Mouse (Mus musculus) Patski (cell line): ENCODE results near the gene Hsd17b14. TPM values are rescaled to one million over a fixed set of nuclear protein-coding genes. Genes with fewer than 3 reads are reported as not detected.
A peak's percentile ranks its signal among the peaks of the same experiment; 100 is the strongest.

Experiments
- ATAC-seq: fragments of 100-300 bp; one replicate; pipeline ENCODE4 v1.8.0; 2021
- CTCF ChIA-PET: fragments of 350-600 bp; sonication (Branson Sonifier 250); formaldehyde crosslinking; loops from one replicate; lab custom pipeline; 2022; ENCODE audit warnings: inconsistent platforms; lab: Charles Lee
- POLR2A ChIA-PET: fragments of 350-600 bp; sonication (Branson Sonifier 250); formaldehyde crosslinking; loops from one replicate; lab custom pipeline; 2022; ENCODE audit warnings: antibody characterized with exemption, inconsistent platforms; lab: Charles Lee
- DNase-seq: peaks from one replicate; pipeline ENCODE4 v3.0.0-alpha.2; 2011; ENCODE audit warnings: low read depth, low spot score
- H3K27me3 ChIP-seq: fragments of 371-371 bp; one replicate; pipeline ENCODE4 v1.5.1; 2021
- CTCF ChIP-seq: fragments of 100-300 bp; IDR thresholded peaks from one replicate; pipeline ENCODE4 v1.5.1; 2021
- in situ Hi-C: fragments of 300-500 bp; cut with MboI; formaldehyde crosslinking; loops from 3 replicates; pipeline ENCODE4 v1.11.1; 2018; ENCODE audit warnings: low pct_unique_long_range_greater_than_20kb, mixed read lengths
- polyA plus RNA-seq: library from polyadenylated mRNA; unstranded; gene quantifications from one replicate; pipeline ENCODE4 v1.2.3, GENCODE M21; 2021

Hsd17b14 gene
- polyA plus RNA-seq, 1 experiment from 2014 or later, result 1.6 TPM

DNA sequence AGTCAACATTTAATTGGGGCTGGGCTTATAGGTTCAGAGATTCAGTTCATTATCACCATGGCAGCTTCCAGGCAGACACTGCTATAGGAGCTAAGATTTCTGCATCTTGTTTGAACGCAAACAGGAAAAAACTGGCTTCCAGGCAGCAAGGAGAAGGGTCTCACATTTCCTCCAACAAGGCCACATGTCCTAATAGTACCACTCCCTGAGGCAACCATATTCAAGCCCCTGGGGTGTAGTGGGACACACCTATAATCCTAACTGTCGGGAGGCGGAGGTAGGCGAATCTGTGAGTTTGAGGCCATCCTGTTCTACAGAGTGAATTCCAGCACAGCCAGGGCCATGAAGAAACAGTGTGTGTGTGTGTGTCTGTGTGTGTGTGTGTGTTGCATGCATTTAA, 40.5 kb downstream of the Hsd17b14 start:
- DNase-seq (no peak), ATAC-seq (no peak)
- TF ChIP-seq CTCF, result no peak
- POLR2A ChIA-PET, result no interaction called here
- in situ Hi-C loops, result no loop called here
- CTCF ChIA-PET, result interaction anchor here (2.8 to 7.0 kb wide), 2 partner anchors 23 to 87 kb away, joined by 14 to 74 read pairs; partner anchors contain the start of genes Fut1 and Ntn5
- no peaks in the 10 kb centered on the region for H3K27me3 ChIP-seq

DNA sequence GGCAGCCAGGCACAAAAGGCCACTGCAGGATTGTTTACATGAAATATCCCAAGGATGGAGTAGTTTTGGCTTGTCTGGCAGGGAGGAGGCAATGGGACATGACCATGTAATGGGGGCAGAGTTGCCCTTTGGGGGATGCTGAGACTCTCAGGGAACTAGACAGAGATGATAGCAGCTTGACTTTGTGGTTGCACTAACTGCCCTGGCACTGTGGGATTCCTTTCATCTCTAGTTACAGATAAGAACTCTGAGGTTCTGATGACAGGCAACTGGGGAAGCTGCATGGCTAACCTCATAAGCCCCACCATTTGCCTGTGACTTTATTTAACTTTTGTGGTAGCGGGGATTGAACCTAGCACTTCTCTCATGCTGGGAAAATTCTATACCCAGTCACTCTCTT, 41.4 kb downstream of the Hsd17b14 start:
- no peaks in the 10 kb centered on the region for H3K27me3 ChIP-seq
- ChIA-PET POLR2A (interaction anchor here (0.6 to 1.0 kb wide), 2 partner anchors 10 to 32 kb away, joined by 3 read pairs; no protein-coding TSS in a partner anchor), CTCF (interaction anchor here (1.5 kb wide), 1 partner anchor 88 kb away, joined by 3 read pairs; the partner anchor contains the start of gene Ntn5)
- in situ Hi-C loops, result no loop called here
- no peak for DNase-seq
- ATAC-seq, result no peak
- no peak for TF ChIP-seq CTCF

DNA sequence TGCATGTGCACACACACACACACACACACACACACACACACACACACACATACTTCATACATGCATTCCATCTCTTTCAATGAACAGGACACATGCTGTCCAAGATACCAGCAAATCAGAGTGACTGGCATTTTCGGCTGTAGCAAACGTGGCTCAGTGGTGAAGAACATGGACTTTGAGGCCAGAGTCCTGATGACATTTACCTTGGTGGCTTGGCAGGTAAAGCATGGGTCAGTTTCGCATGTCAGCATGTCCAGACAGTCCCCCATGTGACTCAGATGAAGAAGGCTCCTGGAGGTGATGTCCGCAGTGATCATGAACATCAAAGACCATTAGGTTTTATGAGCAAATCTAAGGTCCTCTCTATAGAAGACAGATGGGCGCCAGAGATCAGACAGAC, 42.3 kb downstream of the Hsd17b14 start:
- CTCF ChIA-PET, result interaction anchor here (1.5 kb wide), 1 partner anchor 87 kb away, joined by 3 read pairs; the partner anchor contains the start of gene Ntn5
- in situ Hi-C loops, result no loop called here
- DNase-seq (no peak), ATAC-seq (no peak)
- POLR2A ChIA-PET, result interaction anchor here (0.6 to 1.0 kb wide), 2 partner anchors 9 to 32 kb away, joined by 3 read pairs; no protein-coding TSS in a partner anchor
- no peaks in the 10 kb centered on the region for H3K27me3 ChIP-seq
- no peak for TF ChIP-seq CTCF

DNA sequence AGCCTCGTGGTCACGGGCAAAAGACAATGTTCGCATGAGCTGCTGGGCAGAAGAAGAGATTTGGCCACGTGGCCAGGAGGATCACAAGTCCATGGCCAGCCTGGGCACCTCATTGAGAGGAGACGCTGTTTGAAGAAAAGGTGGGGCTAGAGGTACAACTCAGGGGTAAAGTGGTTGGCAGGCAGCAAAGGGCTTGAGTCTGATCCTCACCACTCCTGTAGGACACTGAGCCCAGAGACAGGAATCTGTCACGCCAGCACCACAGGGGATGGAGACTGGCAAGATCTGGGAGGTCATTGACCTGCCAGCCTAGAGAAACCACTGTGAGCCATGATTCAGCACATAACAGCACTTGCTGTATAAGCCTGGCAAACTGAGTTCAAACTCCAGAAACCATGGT, 42.8 kb downstream of the Hsd17b14 start:
- ATAC-seq (no peak), DNase-seq (no peak)
- TF ChIP-seq CTCF, result no peak
- ChIA-PET POLR2A (no interaction called here), CTCF (no interaction called here)
- in situ Hi-C loops, result no loop called here
- no peaks in the 10 kb centered on the region for H3K27me3 ChIP-seq

DNA sequence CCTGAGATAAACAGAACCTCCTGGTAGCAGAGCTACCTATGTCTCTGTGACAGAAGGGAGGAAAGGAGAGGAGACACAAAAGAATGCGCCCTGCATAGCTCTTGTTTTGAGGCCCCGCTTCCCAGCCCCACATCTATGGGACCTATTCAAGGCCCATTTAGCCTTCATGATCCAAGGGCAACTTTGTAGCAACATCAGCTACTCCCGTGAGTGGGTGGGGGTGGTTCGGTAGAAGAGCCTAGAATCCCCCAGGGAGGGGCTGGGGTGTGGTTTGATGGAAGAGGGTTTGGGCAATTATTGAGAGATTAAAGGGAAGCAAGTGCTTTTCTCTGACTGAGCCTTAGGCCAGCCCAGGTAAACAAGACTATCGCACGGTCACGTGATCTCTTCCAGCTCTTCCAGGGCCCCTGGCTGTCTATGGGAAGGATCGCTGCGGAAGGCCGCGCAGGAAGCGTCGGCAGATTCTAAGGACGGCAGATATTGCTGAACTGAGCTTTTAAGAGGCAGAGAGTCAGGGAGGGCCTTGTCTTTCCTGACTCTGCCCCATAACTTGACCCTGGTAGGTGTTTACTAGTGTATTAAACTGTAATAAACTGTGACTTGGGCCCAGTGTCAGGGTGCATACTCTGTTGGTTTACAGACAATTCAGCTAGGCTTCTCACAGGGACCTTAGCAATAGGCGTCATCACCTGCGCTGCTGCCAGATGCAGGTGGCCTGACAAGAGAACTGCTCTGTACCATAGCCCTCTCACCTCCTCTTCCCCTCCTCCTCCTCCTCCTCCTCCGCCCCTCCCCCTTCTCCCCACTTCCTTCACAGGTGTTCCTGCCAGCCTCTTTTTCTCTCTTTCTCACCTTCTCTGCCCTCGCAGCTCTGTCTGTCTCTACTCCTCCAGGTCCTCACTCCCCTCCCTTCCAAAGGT, 44.5 kb downstream of the Hsd17b14 start:
- in situ Hi-C loops, result no loop called here
- DNase-seq (no peak), ATAC-seq (no peak)
- ChIA-PET CTCF (interaction anchor here (1.5 kb wide), 1 partner anchor 18 kb away, joined by 3 read pairs; the partner anchor contains the start of gene Fut1), POLR2A (no interaction called here)
- no peaks in the 10 kb centered on the region for H3K27me3 ChIP-seq
- TF ChIP-seq CTCF, result no peak

DNA sequence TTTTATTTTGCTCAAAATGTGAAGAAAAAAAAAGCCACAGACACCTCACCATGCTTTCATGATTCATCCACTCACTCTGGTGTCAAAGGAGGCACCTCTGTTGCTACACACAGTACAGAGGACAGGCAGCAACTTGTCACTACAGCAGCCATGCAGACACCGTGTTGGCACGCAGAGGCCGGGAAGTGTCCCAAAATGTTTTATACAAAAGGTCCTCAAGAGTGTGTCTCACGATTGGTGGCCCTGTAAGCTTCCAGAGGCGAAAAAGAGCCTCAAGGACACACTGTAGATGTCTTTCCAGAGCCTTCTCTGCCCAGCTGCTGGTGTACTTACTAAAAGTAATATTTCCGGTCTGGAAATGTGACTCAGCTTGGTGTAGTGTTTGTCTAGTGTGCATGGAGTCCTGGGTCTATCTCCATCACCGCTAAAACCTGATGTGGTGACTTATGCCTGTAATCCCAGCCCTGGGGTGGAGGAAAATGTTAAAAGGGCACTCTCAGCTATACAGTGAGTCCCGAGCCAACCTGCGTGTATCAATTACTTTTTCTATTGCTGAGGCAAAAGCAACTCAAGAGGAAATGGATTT, 51.1 kb downstream of the Hsd17b14 start:
- H3K27me3 ChIP-seq, result no peaks in the 10 kb centered on the region
- POLR2A ChIA-PET, result interaction anchor here (1.1 kb wide), 1 partner anchor 9 kb away, joined by 3 read pairs; no protein-coding TSS in a partner anchor
- CTCF ChIA-PET, result interaction anchor here (1.3 to 1.8 kb wide), 3 partner anchors 13 to 134 kb away, joined by 3 to 7 read pairs (median 5); no protein-coding TSS in a partner anchor
- DNase-seq, result no peak
- no peak for ATAC-seq
- in situ Hi-C loops, result no loop called here
- no peak for TF ChIP-seq CTCF

DNA sequence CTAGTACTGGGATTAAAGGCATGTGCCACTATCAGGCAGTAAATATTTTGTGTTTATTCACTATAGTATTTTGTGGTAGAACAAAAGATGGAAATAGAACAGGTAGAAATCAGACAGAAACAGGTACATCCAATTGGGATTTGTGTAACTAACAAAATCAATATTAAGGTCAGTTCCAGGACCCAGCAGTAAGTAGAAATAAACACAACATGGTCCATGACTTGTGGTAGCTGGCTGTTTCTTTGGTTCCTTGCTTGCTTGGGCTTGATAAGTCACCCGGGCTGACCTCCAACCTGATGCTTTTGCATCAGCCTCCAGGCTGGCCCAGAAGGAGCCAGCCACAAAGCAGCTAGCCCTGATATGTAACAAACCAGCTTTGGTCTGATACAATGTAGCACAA, 54.8 kb downstream of the Hsd17b14 start:
- DNase-seq, result no peak
- no peak for TF ChIP-seq CTCF
- no peaks in the 10 kb centered on the region for H3K27me3 ChIP-seq
- CTCF ChIA-PET, result no interaction called here
- no peak for ATAC-seq
- in situ Hi-C loops, result no loop called here
- POLR2A ChIA-PET, result no interaction called here

DNA sequence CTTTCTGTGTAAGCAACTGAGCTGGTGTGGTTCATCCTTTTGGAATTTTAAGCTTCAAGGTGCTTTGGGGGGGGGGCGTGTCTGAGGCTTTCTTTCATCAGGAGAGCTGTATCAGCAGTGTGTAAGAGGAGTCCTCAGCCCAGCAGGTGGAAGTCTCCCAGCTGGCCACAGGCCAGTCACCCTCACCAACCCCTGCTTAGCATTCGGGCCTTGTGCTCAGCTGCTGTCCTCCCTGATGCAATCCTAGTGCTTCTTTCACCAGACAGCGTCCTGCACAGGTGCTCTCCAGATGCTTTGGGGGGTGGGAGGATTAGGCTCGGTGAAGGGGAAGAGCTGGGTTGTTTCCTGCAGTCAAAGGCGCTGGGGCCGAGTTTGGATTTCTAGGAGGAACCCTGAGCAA, 61.6 kb downstream of the Hsd17b14 start:
- ChIA-PET POLR2A (interaction anchor here (0.7 kb wide), 1 partner anchor 12 kb away, joined by 4 read pairs; the partner anchor contains the start of gene Rasip1), CTCF (interaction anchor here (1.1 kb wide), 1 partner anchor 17 kb away, joined by 3 read pairs; no protein-coding TSS in a partner anchor)
- TF ChIP-seq CTCF, result no peak
- in situ Hi-C loops, result no loop called here
- ATAC-seq, result peak; percentile 72
- DNase-seq, result no peak
- no peaks in the 10 kb centered on the region for H3K27me3 ChIP-seq

DNA sequence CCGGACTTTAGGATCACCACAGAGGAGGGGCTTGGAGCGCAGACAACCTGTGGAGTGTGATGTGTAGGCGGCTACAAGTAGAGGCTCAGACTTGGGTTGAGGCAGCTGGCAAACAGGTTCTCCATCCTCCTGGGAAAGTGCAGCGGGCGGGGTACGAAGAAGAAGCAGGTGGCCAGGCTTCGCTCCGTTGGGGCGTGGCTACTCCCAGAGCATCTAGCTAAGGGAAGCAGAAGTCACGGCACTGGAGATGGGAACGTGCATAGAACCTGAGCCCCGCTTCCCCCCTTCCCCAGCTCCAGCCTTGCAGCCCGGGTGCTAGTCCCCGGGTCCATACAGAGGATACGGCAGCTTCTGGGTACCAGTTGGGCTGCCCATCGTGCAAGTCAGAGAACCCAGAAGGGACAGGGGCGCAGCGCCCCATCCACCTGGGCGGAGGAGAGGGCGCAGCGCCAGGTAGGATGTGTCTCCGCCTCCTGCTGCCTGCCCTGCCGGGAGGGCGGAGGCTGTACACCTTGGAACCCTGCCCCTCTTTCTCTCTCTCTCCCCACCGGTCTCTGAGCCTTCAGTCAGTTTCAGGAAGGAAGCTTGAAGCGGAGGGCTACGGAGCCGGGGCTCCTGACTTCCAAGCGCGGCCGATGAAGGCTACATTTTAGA, 62.5 kb downstream of the Hsd17b14 start, which contains the start of gene Fut1:
Gene Fut1, plus strand, starts transcription at position 248 of the 654 bp plus-strand sequence.
- in situ Hi-C loops, result no loop called here
- ChIA-PET CTCF (interaction anchor here (1.1 to 2.3 kb wide), 4 partner anchors 11 to 66 kb away, joined by 3 to 14 read pairs (median 6); partner anchors contain the start of genes Ntn5 and Rasip1), POLR2A (no interaction called here)
- ATAC-seq, result no peak
- TF ChIP-seq CTCF, result no peak
- H3K27me3 ChIP-seq, result no peaks in the 10 kb centered on the region
- no peak for DNase-seq

Other genes starting within 250 kb of the Hsd17b14 start
- gene Trpm4, start 221.1 kb upstream of the Hsd17b14 start, polyA plus RNA-seq, result 15.0 TPM
- gene Hrc, start 219.6 kb upstream of the Hsd17b14 start, polyA plus RNA-seq, result 0.06 TPM
- 4.1 TPM for gene Ppfia3, start 187.9 kb upstream of the Hsd17b14 start, polyA plus RNA-seq
- 4.7 TPM for gene Lin7b, start 184.3 kb upstream of the Hsd17b14 start, polyA plus RNA-seq
- gene Snrnp70, start 159.2 kb upstream of the Hsd17b14 start, polyA plus RNA-seq, result 328 TPM
- 0.27 TPM for gene Kcna7, start 149.2 kb upstream of the Hsd17b14 start, polyA plus RNA-seq
- gene Ntf5, start 141.2 kb upstream of the Hsd17b14 start, polyA plus RNA-seq, result 3.0 TPM
- gene Lhb, start 134.1 kb upstream of the Hsd17b14 start, polyA plus RNA-seq, result 0.14 TPM
- gene Gys1, start 120.0 kb upstream of the Hsd17b14 start, polyA plus RNA-seq, result 59.3 TPM
- 82.1 TPM for gene Ruvbl2, start 116.8 kb upstream of the Hsd17b14 start, polyA plus RNA-seq
- 15.6 TPM for gene Ftl1, start 95.0 kb upstream of the Hsd17b14 start, polyA plus RNA-seq
- gene Bax, start 88.0 kb upstream of the Hsd17b14 start, polyA plus RNA-seq, result 201 TPM
- 0.47 TPM for gene Tulp2, start 73.0 kb upstream of the Hsd17b14 start, polyA plus RNA-seq
- gene Gm45808, start 68.1 kb upstream of the Hsd17b14 start, polyA plus RNA-seq, result not detected
- gene Dhdh, start 66.1 kb upstream of the Hsd17b14 start, polyA plus RNA-seq, result 0.06 TPM
- 506 TPM for gene Nucb1, start 44.5 kb upstream of the Hsd17b14 start, polyA plus RNA-seq
- gene Ppp1r15a, start 28.6 kb upstream of the Hsd17b14 start, polyA plus RNA-seq, result 123 TPM
- 2.2 TPM for gene Plekha4, start 28.6 kb upstream of the Hsd17b14 start, polyA plus RNA-seq
- gene Bcat2, start 15.3 kb downstream of the Hsd17b14 start, polyA plus RNA-seq, result 57.2 TPM
- gene Fgf21, start 60.6 kb downstream of the Hsd17b14 start, polyA plus RNA-seq, result 0.14 TPM
- 0.91 TPM for gene Fut1, start 62.4 kb downstream of the Hsd17b14 start, polyA plus RNA-seq
- 0.12 TPM for gene Izumo1, start 66.9 kb downstream of the Hsd17b14 start, polyA plus RNA-seq
- gene Rasip1, start 72.6 kb downstream of the Hsd17b14 start, polyA plus RNA-seq, result 1.6 TPM
- 0.40 TPM for gene Mamstr, start 85.1 kb downstream of the Hsd17b14 start, polyA plus RNA-seq
- 0.23 TPM for gene Fut2, start 111.5 kb downstream of the Hsd17b14 start, polyA plus RNA-seq
- gene Ntn5, start 129.1 kb downstream of the Hsd17b14 start, polyA plus RNA-seq, result 2.3 TPM
- 4.4 TPM for gene Sec1, start 139.5 kb downstream of the Hsd17b14 start, polyA plus RNA-seq
- 43.7 TPM for gene Car11, start 144.9 kb downstream of the Hsd17b14 start, polyA plus RNA-seq
- gene Dbp, start 150.2 kb downstream of the Hsd17b14 start, polyA plus RNA-seq, result 73.2 TPM
- 807 TPM for gene Rpl18, start 160.6 kb downstream of the Hsd17b14 start, polyA plus RNA-seq
- gene Sphk2, start 163.1 kb downstream of the Hsd17b14 start, polyA plus RNA-seq, result 28.0 TPM
- gene Fam83e, start 166.3 kb downstream of the Hsd17b14 start, polyA plus RNA-seq, result 0.04 TPM
- gene Spaca4, start 170.9 kb downstream of the Hsd17b14 start, polyA plus RNA-seq, result not detected
- gene Lmtk3, start 228.8 kb downstream of the Hsd17b14 start, polyA plus RNA-seq, result 12.0 TPM
- gene Sult2b1, start 229.8 kb downstream of the Hsd17b14 start, polyA plus RNA-seq, result 1.4 TPM